Mouse (Mus musculus): ENCODE results near the gene Ubn1.

Gene Ubn1

DNA sequence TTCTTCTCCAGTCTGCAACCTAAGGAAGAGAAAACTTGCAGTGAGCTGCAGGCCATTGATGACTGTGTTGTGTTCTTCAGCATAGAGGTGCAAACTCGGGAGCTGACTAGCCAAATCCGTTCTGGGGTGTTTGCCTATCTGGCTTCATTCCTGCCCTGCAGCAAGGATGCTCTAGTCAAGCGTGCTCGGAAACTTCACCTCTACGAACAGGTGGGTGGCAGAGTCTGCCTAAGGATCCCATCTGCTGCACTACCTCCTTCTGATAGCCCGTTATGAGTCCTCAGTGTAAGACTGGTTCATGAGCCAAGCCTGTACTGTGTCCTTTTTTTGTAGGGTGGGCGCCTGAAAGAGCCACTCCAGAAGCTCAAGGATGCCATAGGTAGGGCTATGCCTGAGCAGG is 22.1 kb downstream of the Ubn1 start:
- in situ Hi-C loops (cut with MboI, MseI) = no loop called here

DNA sequence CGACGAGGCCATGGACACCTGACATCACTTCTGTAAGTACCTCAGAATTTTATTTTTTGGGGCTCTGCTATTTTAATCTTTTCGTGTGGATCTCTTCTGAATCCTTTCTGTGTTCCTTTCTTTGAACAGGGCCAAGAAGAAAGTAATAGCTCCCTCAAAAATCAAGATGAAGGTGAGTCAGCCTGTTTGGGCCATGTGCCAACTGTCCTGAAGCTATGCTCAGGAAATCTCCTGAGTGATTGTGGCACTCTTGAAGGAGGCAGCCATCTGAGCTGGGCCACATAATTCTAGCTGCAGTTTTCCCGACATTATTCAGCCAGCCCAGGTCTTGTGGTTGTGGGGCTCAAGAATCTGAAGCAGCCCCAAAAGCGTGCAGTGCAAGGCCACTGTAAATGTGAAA is 24.5 kb downstream of the Ubn1 start:
- in situ Hi-C loops (cut with MboI, MseI) = no loop called here

DNA sequence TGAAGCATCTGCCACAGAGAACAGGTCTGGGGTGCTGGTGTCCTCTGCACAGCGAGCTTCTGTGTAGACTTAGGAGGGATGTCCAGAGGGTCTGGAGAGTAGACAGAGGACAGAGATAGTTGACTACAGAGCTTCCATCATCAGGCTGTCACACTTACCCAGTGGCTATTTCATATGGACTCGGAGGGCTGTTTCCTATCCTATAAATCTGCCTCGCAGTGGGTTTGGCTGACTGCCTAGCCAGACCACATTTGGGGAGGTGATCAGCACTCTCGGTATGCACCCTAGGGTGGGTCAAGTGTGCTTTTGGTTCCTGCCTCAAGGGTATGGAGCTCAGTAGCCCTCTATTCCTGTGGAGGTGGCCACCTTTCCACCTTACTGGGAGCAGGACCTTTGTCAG is 35.3 kb downstream of the Ubn1 start:
- in situ Hi-C loops (cut with MboI, MseI) = no loop called here

DNA sequence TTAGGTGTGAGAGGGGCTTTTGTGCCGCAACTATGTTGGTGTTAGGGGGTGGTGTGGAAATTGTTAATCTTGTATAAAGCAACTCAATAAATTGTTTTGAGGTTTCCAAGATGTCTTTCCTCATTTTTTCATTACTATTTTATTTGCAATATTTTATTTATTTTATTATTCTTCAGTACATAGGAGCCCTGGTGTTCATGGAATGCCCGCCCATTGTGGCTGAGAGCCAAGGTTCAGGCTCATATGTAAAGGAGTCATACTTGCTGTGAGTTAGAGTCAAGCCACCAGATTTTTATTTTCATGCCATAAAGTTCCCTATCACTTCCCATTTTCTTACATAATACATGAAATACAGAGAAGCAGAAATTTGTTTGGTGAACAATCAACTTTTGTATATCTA is 36.3 kb downstream of the Ubn1 start:
- in situ Hi-C loops (cut with MboI, MseI) = no loop called here

DNA sequence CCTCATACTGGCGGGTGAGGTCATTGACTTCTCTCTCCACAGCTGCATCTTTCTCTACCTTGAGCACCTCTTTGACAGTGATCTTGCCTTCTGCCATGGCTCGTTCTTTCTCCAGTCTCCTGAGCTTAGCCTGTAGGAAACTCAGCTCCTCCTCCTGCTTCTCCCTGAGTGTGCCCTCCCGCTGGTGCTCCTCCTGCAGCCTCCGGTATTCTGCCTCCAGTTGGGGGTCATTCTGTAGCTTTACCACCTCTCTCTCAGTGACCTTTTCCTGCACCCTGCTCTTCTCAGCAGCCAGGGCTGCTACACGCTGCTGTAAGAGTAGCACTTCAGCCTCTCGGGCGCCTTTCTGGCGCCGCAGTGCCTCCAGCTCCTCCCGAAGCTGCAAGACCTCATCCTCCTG is 39.2 kb downstream of the Ubn1 start:
- in situ Hi-C loops (cut with MboI, MseI) = no loop called here

DNA sequence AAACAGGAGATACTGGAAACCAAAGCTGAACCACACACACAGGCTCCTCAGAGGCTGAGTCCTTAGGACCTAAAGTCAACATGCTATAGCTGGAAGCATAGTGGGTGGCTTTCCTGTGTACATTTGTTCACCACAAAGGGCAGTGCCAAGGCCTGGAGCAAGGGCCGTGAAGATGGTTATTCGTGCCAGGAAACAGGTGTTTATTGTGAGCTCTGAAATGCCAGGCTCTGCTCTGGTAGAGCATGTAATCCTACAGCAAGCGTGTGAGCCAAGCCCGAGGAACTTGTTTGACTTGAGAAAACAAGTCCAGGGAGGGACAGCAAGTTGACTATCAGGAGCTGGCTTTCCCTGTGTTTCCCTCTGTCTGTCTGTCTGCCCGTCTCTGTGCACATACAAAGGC is 43.4 kb downstream of the Ubn1 start:
- in situ Hi-C loops (cut with MboI, MseI) = no loop called here

DNA sequence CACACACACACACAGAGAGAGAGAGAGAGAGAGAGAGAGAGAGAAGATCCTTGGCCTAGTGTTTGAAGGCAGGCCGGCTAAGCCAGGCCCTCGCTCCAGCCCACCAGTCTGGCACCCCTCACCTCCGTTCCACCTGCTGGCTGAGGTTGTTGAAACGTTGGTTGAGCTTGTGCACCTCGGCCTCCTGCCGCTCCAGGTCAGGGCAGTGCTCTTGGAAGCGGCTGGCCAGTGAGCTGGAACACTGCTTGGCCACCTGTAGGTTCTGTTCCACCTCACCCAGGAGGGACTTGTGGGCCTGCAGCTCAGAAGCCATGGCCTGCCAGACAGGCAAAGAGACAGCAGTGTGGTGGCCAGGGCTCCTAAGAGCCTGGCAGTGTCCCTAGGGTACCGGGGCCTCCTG is 46.6 kb downstream of the Ubn1 start:
- in situ Hi-C loops (cut with MboI, MseI) = no loop called here

DNA sequence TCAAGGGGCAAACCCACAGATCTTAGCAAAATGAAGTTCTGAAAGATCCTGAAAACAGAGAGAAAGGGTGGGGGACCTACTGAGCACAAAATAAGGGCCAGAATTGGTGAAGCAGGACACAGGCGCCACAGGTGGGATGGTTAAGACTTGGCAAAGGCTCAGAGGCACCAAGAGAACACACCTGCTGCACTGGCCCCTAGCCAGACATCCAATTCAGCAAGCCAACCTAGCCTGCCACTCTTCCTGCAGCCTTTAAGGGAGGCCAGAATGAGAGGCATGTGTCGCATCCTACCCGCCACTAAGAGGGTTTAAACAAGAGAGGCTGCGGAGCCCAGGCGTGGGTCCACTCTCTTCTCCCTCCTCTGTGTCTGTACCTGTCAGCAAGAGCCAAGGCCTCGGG is 51.1 kb downstream of the Ubn1 start:
- in situ Hi-C loops (cut with MboI, MseI) = no loop called here

DNA sequence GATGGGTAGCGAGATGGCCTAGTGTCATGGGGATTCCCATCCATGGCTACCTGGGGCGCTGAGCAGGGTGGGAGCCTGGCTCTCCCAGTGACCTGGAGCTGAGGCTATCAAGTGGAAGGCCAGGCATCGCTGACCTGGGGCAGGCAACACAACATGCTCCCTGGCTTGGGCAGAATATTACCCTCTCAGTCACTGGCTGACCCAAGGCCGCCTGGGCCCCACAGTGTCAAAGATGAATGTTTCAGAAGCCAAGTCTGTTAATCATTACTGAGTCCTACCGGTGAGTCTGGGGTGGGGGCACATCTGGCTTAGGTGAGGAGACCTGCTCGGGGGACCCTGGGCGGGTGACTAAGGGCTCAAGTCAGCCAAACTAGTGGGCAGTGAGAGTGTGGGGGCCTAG is 60.0 kb downstream of the Ubn1 start:
- in situ Hi-C loops (cut with MboI, MseI) = loop anchor here (10.0 kb wide), 1 partner anchor 275 kb away; the partner anchor contains the start of gene 4930562C15Rik

DNA sequence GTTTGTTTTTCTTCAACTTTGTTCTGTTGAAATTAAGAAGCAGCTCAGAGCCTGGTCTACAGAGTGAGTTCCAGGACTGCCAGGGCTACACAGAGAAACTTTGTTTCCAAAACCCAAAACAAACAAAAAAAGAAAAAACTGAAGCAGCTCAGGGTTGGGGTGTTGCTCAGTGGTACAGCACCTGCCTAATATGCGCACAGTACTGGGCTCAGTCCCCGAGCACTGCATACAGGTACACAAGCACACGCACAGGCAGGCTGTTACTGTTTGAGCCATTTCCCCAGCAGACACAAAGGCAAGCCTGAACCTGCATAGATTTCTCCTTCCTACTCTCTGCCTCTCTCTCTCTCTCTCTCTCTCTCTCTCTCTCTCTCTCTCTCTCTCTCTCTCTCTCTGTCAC is 61.2 kb downstream of the Ubn1 start:
- in situ Hi-C loops (cut with MboI, MseI) = loop anchor here (10.0 kb wide), 1 partner anchor 276 kb away; the partner anchor contains the start of gene 4930562C15Rik

DNA sequence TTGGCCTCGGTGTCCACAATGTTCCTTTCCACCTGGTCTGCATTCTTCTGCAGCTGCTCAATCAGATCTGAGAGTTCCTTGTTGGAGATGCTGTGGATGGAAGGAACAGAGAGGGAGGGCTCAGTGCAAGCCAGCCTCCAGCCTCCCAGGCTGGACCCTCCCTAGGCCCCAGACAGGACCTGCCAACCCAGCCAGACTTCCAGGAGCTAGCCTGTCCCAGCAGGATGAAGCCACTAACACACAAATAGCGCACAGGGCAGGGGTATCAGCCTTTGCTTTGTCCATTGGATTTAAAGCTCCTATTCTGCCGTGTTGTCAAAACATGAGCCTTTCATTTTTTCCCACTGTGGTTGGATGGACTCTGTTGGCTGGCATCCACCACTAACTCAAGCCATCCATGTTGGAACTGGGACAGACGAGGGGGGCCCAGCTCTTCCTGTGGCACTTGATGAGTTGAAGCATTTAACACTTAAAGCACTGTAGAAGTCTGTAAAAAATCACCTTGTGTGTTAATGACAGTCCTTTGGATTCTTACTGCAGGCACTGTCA is 63.2 kb downstream of the Ubn1 start:
- in situ Hi-C loops (cut with MboI, MseI) = loop anchor here (10.0 kb wide), 1 partner anchor 278 kb away; the partner anchor contains the start of gene 4930562C15Rik

DNA sequence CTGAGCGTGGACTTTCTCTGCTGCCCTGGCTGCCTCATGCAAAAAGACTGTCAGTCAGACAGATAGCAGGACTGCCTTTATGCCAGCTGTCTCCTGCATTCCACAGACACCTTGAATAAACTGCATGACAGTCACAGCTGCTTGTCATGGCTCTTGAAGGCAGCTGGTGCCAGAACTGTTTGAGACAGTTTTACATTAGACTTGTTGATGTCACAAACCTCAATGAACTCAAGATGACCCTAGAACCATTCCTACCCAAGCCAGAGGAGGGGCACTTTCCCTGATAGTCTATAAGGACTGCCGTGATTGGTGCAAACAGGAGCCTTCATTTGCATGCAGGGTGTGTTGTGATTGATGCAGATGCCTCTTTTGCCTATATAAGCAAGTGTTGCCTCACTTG is 63.7 kb downstream of the Ubn1 start:
- in situ Hi-C loops (cut with MboI, MseI) = loop anchor here (10.0 kb wide), 1 partner anchor 279 kb away; the partner anchor contains the start of gene 4930562C15Rik

DNA sequence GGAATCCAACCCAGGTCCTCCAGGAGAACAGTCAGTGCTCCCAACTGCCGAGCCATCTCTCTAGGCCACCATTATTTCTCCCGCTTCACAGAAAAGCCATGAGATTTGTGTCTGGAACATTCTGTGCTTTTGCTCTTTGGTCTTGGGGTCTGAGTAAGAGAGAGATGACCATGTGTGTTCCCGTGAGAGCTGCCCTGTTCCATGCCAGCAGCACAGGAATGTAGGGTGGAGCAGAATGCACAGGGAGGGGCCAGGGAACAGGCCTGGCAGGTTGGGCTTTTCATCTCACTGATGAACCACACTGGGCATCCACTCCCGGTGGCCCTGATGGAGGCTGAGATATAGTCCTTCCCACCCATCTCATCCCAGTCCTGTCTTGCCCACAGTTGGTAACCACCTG is 69.5 kb downstream of the Ubn1 start:
- in situ Hi-C loops (cut with MboI, MseI) = loop anchor here (10.0 kb wide), 1 partner anchor 285 kb away; the partner anchor contains the start of gene 4930562C15Rik

DNA sequence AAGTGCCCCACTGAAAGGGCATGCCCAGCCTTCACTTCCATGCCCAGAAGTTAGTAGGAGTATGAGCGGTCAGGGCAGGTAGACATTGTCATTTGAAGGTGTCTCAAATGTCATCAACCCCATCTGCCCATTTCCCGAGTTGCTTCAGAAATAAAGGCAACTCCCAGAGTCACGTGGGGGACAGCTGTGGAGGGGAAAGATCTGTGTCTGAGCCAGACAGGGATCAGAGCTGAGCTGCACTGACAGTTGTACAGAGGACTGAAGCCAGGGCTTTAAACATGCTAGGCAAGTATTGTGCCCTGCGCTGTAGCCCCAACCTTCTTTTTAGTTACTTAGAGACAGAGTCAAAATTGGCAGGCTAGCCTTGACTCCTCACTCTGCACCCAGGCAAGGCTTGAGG is 70.0 kb downstream of the Ubn1 start:
- in situ Hi-C loops (cut with MboI, MseI) = loop anchor here (10.0 kb wide), 1 partner anchor 285 kb away; the partner anchor contains the start of gene 4930562C15Rik

DNA sequence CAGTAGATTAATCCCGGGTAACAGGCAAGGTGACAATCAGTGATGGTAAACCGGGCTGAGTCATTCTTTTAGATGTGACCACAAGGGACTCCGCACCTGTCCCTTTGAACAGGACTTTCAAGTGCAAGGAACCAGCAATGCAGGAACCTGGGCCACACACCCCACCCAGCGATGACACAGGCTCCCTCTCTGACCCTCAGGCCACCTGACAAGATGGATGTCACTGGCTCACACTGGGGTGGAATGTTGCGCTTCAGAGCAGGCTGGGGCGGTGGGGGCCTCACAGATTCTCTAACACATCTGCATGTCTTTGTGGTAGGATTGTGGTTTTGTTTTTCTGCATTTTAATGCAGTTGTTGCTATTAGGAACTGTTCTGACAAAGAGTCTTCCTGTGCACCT is 73.6 kb downstream of the Ubn1 start:
- in situ Hi-C loops (cut with MboI, MseI) = no loop called here

DNA sequence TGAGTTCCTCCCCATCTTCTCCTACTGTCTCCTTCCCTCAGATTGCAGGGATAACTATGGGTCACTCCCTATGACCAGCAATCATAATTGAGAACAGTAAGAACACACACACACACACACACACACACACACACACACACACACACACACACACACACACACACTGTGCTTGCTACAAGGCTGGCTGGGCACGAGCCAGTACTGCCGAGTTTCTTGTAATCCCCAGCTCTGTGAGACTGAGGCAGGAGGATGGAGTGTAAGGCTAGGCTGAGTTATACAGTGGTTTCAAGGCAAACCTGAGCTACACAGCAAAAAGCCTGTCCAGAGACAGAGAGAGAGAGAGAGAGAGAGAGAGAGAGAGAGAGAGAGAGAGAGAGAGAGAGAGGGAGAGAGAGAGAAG is 80.3 kb downstream of the Ubn1 start:
- in situ Hi-C loops (cut with MboI, MseI) = no loop called here

DNA sequence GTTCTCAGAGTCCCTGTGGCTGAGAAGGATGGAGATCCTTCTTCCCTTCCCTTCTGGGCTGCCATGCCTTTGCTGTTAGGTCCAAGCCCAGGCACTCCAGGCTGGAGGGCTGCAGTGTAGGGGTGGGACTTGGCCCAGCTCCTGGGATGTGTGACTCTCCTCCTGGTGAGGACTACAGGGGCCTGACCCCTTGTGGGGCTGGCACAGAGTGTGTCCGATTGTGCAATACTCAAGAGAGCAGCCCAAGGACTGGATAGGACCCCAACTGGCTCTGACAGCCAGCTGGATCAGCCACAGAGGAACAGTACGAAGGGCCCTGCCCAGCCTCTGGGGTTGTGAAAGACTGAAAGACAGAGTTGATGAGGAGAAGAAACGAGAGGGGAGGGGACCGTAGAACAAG is 80.9 kb downstream of the Ubn1 start:
- in situ Hi-C loops (cut with MboI, MseI) = no loop called here

DNA sequence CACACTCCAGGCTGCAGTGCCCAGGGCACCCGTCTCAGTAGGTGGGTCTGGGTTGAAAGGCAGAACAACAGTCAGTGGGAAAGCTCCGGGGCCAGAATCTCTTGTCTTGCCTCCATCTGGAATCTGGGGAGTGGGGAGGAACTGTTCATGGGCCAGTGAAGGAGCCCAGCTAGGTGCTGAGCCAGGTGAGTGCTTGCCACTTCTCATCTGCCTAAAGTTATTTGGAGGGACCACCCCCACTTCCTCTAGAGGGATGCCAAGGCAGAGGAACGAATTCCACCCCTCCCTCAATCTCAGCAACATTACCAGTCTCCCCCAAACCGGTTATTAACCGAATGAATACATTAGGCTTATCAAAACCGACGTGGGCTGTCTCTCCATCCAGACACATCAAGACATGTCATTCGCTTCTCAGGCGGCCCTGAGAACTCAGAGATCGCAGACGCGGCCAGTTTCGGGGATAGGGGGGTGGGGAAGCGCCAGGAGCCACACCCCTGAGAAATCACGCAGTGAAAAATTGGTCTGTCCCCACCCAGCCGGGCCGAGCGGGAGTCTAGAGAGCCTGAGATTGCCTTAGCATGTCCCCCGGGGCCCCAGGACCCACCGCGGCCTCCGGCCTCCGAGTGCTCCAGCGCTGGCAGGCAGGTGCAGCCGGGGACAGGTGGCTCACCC is 81.5 kb downstream of the Ubn1 start:
- in situ Hi-C loops (cut with MboI, MseI) = no loop called here

DNA sequence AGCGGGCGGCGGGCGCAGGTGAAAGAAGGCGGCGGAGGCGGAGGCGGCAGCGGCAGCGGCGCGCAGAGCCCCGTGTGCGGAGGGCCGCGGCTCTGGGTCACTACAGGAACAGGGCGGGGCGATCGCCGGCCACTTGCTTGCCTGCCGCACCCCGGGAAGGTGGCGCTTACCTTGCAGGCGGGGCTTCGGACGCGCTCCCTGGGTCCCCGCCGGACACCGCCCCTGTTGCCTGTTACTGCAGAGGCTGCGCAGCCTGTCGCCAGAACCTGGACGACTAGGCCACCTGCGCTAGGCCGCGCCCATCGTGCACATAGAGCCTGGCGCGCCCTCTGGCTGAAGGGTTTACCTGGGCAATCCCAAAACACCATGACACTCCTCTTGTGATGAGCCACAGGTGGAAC is 82.5 kb downstream of the Ubn1 start, which contains the start of gene Ppl:
TSS of gene Ppl (minus strand) at position 21 of the 401 bp plus-strand sequence.
- in situ Hi-C loops (cut with MboI, MseI) = no loop called here

DNA sequence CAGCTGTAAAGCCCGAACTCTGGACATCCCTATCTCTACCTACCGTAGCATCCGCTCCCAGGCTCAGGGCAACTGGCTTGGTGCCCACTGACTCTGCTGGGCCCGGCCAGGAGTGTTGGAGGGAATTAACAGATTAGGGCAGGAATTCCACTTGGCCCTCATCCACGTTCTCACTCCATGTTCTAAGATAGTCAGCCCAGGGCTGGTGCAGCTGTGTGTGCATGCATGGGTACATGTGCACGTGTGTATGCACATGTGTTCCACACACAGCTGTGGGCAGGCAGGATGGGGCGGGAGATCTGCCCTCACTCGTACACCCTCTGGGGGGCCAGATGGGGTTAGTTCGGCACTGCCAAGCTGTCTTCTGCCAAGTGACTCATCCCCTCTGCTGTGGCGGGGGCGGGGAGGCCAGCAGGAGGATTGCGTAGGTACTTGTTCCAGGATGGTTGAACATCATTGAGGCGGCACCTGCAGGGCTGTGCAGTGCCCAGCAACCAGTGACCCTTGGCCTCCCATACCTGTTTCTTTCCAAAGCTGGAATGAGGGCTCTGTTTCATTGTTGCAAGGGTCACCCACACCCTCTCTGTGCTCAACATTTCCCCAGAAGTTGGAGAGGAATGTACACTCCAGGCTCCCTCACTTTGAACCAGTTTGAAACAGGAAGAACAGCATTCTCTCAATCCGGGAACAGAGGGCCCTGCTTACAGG is 84.9 kb downstream of the Ubn1 start:
- in situ Hi-C loops (cut with MboI, MseI) = no loop called here

DNA sequence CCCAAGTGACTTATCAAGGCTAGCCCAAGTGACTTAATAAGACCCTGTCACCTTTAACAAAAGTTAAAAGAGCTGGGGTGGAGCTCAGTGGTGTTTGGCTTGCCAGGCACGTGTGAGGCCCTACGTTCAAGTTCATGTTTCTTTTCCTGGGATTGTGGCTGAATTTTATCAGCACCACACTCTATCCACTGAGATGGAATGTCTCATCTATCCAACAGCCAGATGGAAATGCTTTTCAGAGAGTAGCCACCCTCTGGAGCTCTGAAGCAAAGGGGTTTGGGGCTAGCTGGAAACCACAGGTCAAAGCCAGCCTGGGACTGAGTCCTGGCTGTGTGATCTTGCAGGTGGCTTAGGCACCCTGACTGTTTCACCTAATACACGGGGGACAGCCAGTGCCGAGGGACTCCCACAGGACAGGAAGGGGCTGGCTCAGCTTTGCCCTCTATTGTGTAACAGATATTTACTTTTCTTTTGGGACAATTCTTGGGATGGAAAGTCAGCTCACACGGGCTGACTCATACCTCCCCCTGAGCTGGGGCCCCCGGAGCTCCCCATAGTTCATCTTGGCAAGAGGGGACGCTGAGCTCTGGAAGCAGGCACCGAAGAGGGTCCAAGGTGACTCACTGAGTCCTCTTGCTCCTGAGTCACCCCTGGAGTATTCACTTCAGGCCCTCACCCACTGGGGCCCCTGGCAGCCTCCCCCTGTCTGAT is 85.8 kb downstream of the Ubn1 start:
- in situ Hi-C loops (cut with MboI, MseI) = no loop called here

All from T-helper 2 cell (primary cell).